Mouse (Mus musculus): Measurements from ENCODE around the gene Hexim2.

DNA sequence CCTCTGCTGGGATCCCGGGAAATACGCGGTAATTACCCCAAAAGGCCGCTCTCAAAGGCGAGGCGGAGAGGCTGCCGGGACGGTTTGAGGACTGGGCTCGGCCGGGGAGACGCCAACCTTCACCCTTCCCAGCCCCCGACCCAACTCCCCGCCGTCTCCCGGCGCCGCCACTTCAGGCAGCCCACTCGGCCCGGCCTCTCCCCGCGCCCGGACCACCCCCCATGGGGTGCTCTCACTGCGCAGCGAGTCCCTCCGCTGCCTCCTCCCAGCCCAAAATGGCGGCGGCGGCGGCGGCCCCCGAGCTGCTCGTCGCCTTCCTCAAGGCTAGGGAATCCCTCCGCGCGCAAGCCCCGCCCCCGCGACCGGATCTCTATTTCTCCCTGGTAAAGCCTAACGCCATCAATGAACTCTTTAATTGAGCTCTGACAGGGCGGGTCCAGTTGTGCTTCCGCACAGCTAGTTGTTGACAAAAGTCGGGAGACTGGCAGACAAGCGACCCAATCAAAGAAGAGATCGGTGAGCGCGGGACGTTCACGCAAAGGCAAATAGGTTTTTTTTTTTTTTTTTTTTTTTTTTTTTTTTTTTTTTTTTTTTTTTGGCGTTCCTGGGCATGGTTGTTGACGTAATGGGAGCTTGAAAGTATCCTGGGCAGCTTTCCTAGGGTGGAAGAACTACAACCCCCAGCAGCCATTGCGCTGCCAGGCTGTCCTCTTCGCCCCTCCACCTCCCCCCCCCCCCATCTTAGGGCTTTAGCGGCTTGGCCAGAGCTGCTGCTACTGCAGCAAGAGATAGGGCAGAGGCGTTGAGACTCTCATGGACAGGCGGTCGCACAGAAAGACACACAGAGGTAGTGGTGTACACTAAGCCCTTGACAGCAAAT is 587 bp downstream of the Hexim2 start:
- TF ChIP-seq POLR2A (IDR thresholded peaks at IDR 0.05; ENCODE audit: insufficient read depth, low read length) (peak; percentile 86), EP300 (IDR thresholded peaks at IDR 0.05; ENCODE audit: insufficient read depth, low read depth, low read length) (no peak), CTCF (IDR thresholded peaks at IDR 0.05; ENCODE audit: low read depth, low read length) (no peak)

Measured in ES-Bruce4 (cell line).